Mouse (Mus musculus) neutrophil, adult 5-6 weeks (primary cell): ENCODE measurements around the gene Mthfd1l. TPM values are rescaled to one million over a fixed set of nuclear protein-coding genes. Genes with fewer than 3 reads are reported as not detected.
"Not testable (repeated sequence)": the region's sequence is repeated elsewhere in the genome, so short reads cannot be mapped to it uniquely, and the experiment has no call there.

Source experiments
- ATAC-seq: fragments of 151-379, 151-347 bp; 2 replicates; pipeline ENCODE4 v1.8.0; 2017; ENCODE audit warnings: mild to moderate bottlenecking, moderate TSS enrichment; ENCODE audit not compliant: insufficient number of reproducible peaks, poor library complexity, low FRiP score, severe bottlenecking; ENCODE audit errors: extremely low read depth
- total RNA-seq: library from RNA; stranded (forward); fragments of 200-1000 nt; gene quantifications from 2 replicates; pipeline ENCODE4 v1.2.3, GENCODE M21; 2017

The Mthfd1l gene
- total RNA-seq, 1 experiment from 2014 or later, result 39.5 TPM

- ATAC-seq, result no peak
These were observed 97.1 kb downstream of the Mthfd1l start for GRCm38 (mm10) chr10:4070061-4070460.

GRCm38 (mm10) chr10:4071069-4071844, 98.3 kb downstream of the Mthfd1l start:
- ATAC-seq, result no peak

GRCm38 (mm10) chr10:4071845-4072345, 99.0 kb downstream of the Mthfd1l start:
- no peak for ATAC-seq

- ATAC-seq, result not testable (repeated sequence)
These were observed 99.6 kb downstream of the Mthfd1l start for GRCm38 (mm10) chr10:4072491-4072890.

GRCm38 (mm10) chr10:4078220-4078840, 105.4 kb downstream of the Mthfd1l start:
- ATAC-seq, result no peak

- no peak for ATAC-seq
These were observed 106.2 kb downstream of the Mthfd1l start for GRCm38 (mm10) chr10:4078979-4079630.

GRCm38 (mm10) chr10:4079643-4080244, 106.8 kb downstream of the Mthfd1l start:
- no peak for ATAC-seq

GRCm38 (mm10) chr10:4083609-4084008, 110.7 kb downstream of the Mthfd1l start:
- no peak for ATAC-seq

GRCm38 (mm10) chr10:4084907-4085306, 112.0 kb downstream of the Mthfd1l start:
- no peak for ATAC-seq

- no peak for ATAC-seq
These were observed 112.6 kb downstream of the Mthfd1l start for GRCm38 (mm10) chr10:4085363-4086141.

GRCm38 (mm10) chr10:4087563-4087962, 114.6 kb downstream of the Mthfd1l start:
- no peak for ATAC-seq

GRCm38 (mm10) chr10:4088744-4089414, 116.0 kb downstream of the Mthfd1l start:
- ATAC-seq, result no peak

GRCm38 (mm10) chr10:4089885-4090284, 117.0 kb downstream of the Mthfd1l start:
- no peak for ATAC-seq

- ATAC-seq, result no peak
These were observed 120.1 kb downstream of the Mthfd1l start for GRCm38 (mm10) chr10:4092990-4093389.

- ATAC-seq, result no peak
These were observed 121.3 kb downstream of the Mthfd1l start for GRCm38 (mm10) chr10:4094093-4094817.

- ATAC-seq, result no peak
These were observed 123.2 kb downstream of the Mthfd1l start for GRCm38 (mm10) chr10:4096151-4096550.

- ATAC-seq, result peak; percentile 71; the same call in 1 of the 2 replicates
These were observed 127.1 kb downstream of the Mthfd1l start for GRCm38 (mm10) chr10:4100007-4100406.
